Mouse (Mus musculus) brown adipose tissue, adult 24 weeks (tissue): ENCODE results near the gene Apbb2. TPM values are rescaled to one million over a fixed set of nuclear protein-coding genes. Genes with fewer than 3 reads are reported as not detected.

Source experiments
- H3K27ac ChIP-seq: fragments of 200-500 bp; replicated peaks from 2 replicates; pipeline ENCODE4 v1.5.1; 2012; ENCODE audit warnings: low read depth, mild to moderate bottlenecking, low read length
- H3K4me1 ChIP-seq: fragments of 200-500 bp; 2 replicates; pipeline ENCODE4 v1.6.1; 2012; ENCODE audit warnings: low read length, mixed read lengths; ENCODE audit not compliant: control insufficient read depth, insufficient read depth, insufficient read length
- H3K4me3 ChIP-seq: fragments of 200-500 bp; 2 replicates; pipeline ENCODE4 v1.5.1; 2012; ENCODE audit warnings: low read depth, mild to moderate bottlenecking, low read length, moderate library complexity; ENCODE audit not compliant: insufficient read depth
- polyA plus RNA-seq: library from polyadenylated mRNA; stranded (reverse); fragments of >200 nt; gene quantifications from 2 replicates; pipeline ENCODE4 v1.2.4, GENCODE M21; 2012; ENCODE audit not compliant: missing spikeins, insufficient read depth, insufficient read length

The Apbb2 gene
- polyA plus RNA-seq, 1 experiment, result 3.5 TPM

DNA sequence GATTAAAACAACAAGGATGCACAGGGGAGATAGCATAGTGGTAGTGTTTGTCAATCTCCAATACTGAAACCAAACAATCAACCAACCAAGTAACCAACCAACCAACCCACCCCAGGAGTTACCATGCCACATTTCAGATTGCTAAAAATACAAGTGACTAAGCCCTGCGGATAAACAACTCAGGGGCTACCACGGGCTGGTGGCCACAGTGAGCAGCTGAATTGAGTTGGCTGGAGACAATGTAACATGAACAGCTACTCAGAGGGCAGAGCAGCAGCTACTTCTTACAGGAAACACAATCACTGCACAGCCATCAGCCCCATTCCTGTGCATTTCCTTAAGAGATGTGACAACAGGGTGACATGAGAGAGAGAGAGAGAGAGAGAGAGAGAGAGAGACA is 274.4 kb downstream of the Apbb2 start:
- H3K4me3 ChIP-seq, result no peak overlapping the region
- no peaks in the 10 kb centered on the region for H3K4me1 ChIP-seq
- H3K27ac ChIP-seq, result no peak overlapping the region

DNA sequence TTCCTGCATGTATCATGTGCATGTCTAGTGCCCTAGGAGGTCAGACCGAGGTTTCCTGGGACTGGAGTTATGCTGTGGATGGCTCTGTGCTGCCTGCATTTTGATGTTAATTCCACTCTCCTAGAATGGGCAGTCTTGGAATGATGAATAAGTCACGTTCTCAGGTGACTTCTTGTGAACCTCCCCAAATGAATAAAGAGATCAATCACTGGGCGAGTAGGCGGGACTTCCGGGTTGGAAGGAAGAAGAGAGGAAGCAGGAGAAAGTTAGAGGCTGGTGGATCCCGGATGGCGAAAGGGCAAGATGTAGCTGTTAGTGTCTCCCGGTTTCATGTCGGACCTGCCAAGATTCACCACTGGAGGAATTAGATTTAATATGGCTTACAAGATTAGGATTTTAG is 276.3 kb downstream of the Apbb2 start:
- H3K4me1 ChIP-seq, result 0 out of 2 replicates have a peak, but pooled peaks cover 2% of the 10 kb centered on the region
- no peak overlapping the region for H3K4me3 ChIP-seq
- H3K27ac ChIP-seq, result no peak overlapping the region

DNA sequence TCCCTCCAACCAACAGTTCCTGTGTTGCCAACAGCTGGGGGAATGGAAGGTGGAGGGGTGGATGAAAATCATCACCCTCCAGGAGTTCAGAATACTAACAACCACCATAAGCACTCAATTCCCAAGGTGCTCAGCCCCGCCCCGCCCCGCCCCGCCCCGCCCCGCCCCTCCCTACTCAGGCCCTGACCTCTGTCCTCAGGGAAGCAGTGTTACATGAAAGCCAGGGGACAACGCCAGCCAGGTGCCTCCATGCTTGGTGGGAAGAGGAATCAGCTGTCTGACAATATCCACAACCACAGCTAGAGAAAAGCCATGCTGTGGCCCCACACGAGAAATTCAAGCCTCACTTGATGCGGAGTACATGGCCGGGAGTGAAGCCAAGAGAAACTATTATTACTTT is 276.7 kb downstream of the Apbb2 start:
- H3K27ac ChIP-seq, result no peak overlapping the region
- H3K4me1 ChIP-seq, result 0 out of 2 replicates have a peak, but pooled peaks cover 2% of the 10 kb centered on the region
- H3K4me3 ChIP-seq, result no peak overlapping the region

DNA sequence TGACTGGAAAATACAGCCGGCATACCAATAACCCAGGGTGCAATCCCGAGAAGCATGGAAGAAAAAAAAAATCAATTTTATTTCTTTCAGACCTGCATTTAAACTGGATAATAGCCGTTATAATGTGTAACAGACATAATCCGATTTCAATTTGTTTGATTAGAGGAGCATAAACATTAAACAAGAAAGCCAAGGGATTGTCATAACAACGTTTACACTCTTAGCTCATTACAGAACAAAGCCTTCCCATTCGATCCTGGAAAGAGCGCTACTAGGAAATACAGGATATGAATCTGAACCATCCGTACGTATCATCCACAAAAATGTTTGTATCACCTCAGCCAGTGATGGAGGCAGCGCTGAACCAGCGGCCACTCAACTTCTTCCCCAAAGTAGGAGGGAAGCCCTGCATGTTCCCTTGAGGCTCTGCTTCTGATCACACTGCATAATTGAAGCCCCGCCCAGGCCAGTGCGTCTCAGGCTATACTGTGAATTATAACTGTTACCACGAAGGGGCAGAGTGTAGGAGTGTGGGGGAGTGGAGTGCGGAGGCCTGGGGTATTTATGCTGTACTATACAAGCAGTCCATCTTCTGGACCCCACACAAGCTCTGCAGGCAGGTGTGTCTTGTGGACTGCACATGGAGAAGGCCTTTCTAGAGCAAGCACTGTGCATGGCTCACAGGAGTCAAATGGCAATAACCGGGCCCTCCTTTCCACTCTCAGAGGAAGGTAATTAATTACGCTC is 278.1 kb downstream of the Apbb2 start:
- H3K27ac ChIP-seq, result no peak overlapping the region
- no peak overlapping the region for H3K4me3 ChIP-seq
- 0 out of 2 replicates have a peak, but pooled peaks cover 2% of the 10 kb centered on the region for H3K4me1 ChIP-seq

DNA sequence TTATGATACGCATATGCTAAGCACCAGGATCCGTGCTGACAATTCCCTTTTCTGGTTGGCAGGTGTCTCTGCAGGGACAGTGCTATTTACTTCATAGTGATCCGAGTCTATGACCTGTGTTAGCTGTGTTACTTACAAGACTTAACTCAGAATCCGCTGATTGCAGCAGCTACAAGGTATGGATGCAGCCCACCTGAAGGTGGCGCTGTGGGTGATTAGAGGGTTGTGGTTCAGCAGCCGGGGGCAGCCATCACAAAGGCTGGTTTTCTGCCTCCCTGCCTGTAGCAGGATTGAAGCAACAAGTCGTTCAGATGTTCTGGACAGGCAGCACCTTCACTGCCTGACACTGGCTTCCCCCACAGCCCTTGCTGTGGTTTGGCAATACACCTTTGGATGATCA is 280.0 kb downstream of the Apbb2 start:
- H3K27ac ChIP-seq, result no peak overlapping the region
- no peak overlapping the region for H3K4me3 ChIP-seq
- H3K4me1 ChIP-seq, result 0 out of 2 replicates have a peak, but pooled peaks cover 2% of the 10 kb centered on the region

DNA sequence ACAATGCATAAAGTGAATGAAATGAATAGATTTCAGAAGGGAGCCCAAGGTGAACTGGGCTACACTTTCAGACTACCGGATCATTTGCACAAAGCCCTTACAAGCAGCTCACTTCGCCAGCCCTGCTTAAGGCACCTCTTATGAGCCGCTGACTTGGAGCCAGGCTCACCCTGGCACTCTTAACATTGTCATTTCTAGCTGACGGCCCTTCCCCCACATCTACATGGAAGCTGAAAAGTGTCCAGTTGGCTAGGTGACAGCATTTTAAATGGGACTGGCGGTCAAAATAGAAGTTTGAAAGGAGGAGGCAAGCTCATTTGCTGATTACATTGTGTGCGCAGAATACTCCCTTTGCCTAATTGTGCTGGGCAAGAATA is 280.6 kb downstream of the Apbb2 start:
- H3K27ac ChIP-seq, result no peak overlapping the region
- peak overlapping the region; percentile 46 for H3K4me3 ChIP-seq

DNA sequence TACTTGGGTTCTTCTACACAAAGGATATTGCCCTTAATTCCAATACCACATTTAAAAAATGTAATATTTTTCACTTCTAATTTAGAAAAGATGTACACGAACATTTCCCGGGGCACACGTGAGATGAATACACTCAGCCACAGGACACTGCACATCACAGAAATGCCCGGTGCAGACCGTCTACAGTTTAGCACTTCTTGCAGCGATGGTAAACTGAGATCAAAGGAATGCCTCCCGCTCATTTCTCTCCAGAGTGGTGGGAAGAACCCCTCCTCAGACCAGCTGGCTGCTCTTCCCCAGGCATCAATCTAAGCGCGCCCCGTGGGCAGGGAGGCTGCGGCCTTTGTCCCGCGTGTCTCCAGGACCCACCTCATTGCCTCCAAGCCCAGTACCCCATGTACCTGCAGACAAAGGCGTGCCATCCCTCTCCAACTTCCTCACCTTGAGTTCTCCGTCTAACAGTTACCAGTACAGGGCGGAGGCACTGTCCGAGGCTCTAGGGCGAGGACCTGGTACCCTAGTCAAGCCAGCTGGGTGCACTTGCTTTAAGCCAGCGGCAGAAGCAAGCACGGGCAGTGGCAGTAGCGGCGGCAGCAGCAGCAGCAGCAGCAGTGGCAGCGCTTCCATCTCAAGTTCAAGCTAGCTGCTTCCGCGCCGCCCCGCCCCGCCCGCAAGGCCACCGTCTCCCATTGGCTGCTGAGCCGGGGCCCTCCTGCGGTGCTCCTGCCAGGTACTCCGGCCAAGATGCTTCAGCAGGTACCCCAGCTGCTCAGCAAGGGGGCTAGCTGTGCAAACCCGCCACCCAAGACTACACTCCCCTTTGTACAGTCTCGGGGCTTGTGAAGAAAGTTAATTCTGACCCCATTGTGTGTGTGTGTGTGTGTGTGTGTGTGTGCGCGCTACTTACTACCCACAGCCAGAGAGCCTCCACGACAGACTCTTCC is 281.3 kb downstream of the Apbb2 start:
- Histone ChIP-seq H3K4me3 (peak overlapping the region; percentile 46), H3K4me1 (0 out of 2 replicates have a peak, but pooled peaks cover 2% of the 10 kb centered on the region), H3K27ac (no peak overlapping the region)

More for the DNA sequence above, 280.6 kb downstream of the Apbb2 start:
- 0 out of 2 replicates have a peak, but pooled peaks cover 2% of the 10 kb centered on the region for H3K4me1 ChIP-seq

DNA sequence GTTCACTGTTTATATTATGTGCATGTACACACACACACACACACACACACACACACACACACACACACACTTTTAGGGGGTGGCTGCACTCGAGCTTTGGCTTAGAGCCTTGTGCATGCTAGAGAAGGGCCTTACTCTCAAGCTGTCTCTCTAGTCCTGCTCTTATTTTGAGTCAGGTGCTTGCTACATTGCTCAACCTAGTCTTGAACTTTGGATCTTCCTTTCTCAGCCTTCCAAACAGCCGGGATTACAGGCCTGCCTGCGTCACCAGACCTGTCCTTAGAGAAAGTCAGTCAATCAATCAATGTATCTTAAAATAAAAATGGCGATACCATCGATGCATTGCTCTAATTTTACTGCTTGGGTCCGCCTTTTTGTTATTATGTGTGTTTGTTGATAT is 287.8 kb downstream of the Apbb2 start:
- H3K4me1 ChIP-seq, result no peaks in the 10 kb centered on the region
- H3K4me3 ChIP-seq, result no peak overlapping the region
- H3K27ac ChIP-seq, result no peak overlapping the region

DNA sequence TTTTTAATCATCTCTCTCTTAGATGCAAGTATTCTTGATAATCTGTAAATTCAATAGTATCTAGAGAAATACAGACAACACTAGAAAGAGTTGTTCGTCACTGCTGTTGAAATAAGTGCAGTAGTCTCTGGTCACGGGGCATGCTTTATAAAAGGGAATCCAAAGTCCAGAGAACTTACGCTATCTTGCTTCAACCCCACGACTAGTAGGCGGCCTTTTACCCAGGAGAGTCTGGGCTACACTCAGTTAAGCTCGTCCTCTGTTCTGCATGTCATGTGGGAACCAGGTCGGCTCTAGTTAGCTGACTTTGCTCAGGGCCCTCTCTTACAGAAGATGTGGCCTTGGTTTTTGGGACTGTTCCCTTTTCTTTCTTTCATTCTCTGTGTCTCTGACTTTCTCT is 289.8 kb downstream of the Apbb2 start:
- Histone ChIP-seq H3K27ac (no peak overlapping the region), H3K4me3 (no peak overlapping the region), H3K4me1 (no peaks in the 10 kb centered on the region)

DNA sequence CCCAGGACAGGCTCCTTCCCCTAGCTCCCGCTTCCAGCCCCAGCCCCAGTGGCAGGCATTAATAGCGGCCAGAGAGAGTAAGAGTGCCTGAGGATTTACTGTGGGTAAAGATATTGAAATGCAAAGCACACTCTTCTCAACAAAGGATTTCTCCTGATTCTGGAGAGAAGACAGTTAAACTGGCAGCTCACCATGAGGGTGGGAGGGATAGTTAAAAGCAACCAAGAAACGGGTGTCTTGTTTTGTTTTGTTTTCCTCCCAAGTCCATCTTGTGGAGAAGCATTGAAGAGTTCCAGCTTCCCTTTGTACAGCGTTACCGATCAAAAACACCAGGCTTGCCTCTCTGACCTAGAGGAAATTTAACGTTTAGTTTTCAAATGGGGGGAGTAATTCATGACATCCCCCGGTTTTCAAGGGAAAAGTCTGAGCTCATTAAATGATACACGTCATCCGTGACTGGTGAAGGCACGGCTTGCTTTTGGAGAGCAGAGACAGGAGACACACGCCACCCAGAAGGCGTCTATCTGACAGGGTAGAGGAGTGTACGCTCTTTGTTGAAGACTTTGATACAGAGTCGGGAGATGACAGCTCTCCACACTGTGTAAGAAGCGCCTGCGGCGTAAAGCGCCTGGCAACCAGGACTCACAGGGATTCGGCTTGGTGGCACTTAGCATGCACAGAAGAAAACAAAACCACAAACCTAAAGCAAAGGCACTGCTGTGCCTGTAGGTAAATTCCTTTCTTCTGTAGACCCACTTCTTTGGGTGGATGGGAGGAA is 290.4 kb downstream of the Apbb2 start:
- Histone ChIP-seq H3K27ac (no peak overlapping the region), H3K4me1 (no peaks in the 10 kb centered on the region), H3K4me3 (no peak overlapping the region)

DNA sequence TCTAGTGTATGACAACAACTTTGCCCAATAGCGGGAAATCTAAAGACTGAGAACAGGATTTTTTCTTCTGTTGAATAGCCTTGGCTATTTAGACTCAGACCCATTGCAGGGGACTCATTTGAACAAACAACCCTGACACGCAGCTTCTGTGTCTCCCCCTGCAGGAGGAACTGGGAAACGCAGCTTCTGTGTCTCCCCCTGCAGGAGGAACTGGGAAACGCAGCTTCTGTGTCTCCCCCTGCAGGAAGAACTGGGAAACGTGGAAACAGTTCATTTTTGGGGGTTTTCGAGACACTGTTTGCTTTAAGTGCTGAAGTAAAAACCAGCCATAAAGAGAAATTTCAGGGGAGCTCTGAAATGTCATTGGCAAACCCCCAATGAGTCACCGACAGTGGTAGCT is 292.2 kb downstream of the Apbb2 start:
- Histone ChIP-seq H3K27ac (no peak overlapping the region), H3K4me1 (no peaks in the 10 kb centered on the region), H3K4me3 (no peak overlapping the region)

DNA sequence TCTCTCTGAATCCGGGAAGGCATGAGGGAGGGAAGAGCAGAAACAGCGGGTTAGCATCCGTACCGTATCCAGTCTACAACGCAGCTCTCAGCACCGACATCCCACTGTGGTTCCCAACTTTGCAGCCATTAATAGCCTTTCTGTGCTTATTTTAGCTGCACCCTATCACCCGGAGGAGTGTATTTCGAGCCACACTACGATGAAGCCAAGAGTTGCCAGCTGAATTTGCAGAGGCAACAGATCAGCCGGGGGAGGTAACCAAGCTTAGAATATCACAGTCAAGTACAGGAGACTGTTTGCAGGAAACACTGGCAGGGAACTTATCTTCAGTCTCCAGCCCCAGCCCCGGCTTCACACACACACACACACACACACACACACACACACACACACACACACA is 295.0 kb downstream of the Apbb2 start:
- no peaks in the 10 kb centered on the region for H3K4me1 ChIP-seq
- no peak overlapping the region for H3K4me3 ChIP-seq
- no peak overlapping the region for H3K27ac ChIP-seq

DNA sequence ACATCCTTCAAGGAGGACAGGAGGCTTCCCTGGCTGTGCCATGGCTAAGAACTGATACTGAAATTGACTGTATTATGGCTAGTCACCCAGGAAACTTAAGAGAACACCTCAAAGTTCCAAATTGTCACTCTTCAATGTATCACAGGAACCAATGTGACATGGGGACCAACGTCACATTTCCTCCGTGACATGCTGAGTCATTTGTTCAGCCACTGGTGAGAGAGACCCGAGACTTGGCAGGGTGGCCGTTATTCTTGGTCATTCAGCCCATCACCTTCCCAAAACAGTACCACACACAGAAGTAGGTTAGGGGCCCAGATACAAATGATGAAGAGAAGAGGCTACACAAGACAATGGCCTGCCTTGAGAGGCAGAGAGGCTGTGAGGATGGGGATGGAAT is 295.5 kb downstream of the Apbb2 start:
- Histone ChIP-seq H3K4me1 (no peaks in the 10 kb centered on the region), H3K27ac (no peak overlapping the region), H3K4me3 (no peak overlapping the region)

DNA sequence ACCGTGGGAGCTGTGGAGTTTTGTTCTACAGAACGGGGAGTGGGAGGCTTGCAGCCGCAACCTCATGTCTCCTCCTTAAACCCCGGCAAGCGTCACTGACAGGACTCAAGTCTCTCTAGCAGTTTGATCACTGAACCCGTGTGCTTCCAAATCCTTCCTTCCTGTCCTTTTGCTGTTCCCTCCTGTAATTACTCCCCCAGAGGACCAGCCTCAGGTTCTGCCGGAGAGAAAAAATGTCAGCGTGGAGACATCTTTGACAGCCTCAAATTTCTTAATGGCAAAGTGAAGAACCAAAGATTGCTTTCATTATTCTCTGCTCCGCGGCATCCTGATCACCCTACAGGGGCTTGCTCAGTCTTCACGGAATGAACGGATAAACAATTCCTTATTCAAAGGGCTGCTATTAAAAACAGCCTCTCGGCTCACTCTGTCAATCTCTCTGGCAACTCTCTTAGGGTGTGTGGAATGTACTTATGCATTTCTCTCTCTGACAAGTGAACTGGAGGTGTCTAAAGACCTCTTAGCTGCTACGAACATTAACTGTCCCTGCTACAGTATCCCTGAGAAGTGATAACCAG is 298.7 kb downstream of the Apbb2 start:
- Histone ChIP-seq H3K27ac (no peak overlapping the region), H3K4me3 (no peak overlapping the region), H3K4me1 (no peaks in the 10 kb centered on the region)

DNA sequence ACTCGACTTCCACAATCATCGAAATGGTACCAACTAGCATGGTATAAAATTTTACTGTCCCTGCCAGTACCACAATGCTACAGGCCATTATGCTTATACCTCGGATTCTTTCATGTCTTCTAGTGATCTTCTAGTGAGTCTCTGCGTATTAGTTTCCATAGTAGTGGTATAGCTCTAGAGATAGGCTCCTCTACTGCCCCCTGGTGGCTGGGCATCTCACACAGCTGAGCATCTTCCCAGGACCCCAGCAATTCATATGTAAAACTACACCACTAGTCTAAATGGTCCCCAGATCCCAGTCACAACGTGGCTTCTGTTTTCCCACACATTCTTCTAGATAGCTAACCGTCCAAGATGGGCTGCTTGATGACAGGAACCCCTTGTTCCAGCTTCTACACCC is 299.2 kb downstream of the Apbb2 start:
- Histone ChIP-seq H3K4me1 (no peaks in the 10 kb centered on the region), H3K27ac (no peak overlapping the region), H3K4me3 (no peak overlapping the region)
